Mouse (Mus musculus) spleen, adult 2 months (tissue): ENCODE measurements at regions not wholly inside any gene's neighbourhood (a gene's known extent, or its start where the extent isn't known, plus 50 kb on each side); places are given as distances from the start of the nearest gene placed in this dataset.
A peak's percentile ranks its signal among the peaks of the same experiment; 100 is the strongest.
"Not testable (repeated sequence)": the region's sequence is repeated elsewhere in the genome, so short reads cannot be mapped to it uniquely, and the experiment has no call there.

ENCODE experiments used
- DNase-seq, 2 experiments: peaks; one replicate each; pipeline versions ENCODE4 v3.0.0 to v3.0.0-alpha.2; 2012 to 2021; ENCODE audit warnings: low spot score in 2 of 2, low read depth in 1 of 2
- H3K27ac ChIP-seq: fragments of 200-500 bp; 2 replicates; pipeline ENCODE4 v1.5.1; 2012; ENCODE audit warnings: low read length, inconsistent platforms; ENCODE audit not compliant: insufficient read depth
- H3K27me3 ChIP-seq: fragments of 200-500 bp; 2 replicates; pipeline ENCODE4 v1.6.1; 2012; ENCODE audit warnings: mild to moderate bottlenecking, moderate library complexity, low read length, inconsistent platforms; ENCODE audit not compliant: control insufficient read depth, insufficient read depth
- H3K36me3 ChIP-seq: fragments of 200-500 bp; 2 replicates; pipeline ENCODE4 v1.6.1; 2012; ENCODE audit warnings: mild to moderate bottlenecking, low read length, inconsistent platforms; ENCODE audit not compliant: control insufficient read depth, insufficient read depth
- H3K4me1 ChIP-seq: fragments of 200-500 bp; 2 replicates; pipeline ENCODE4 v1.6.1; 2011; ENCODE audit warnings: inconsistent platforms; ENCODE audit not compliant: control insufficient read depth, insufficient read depth, insufficient read length
- H3K4me3 ChIP-seq: fragments of 200-500 bp; 2 replicates; pipeline ENCODE4 v1.5.1; 2011; ENCODE audit warnings: mild to moderate bottlenecking, inconsistent platforms; ENCODE audit not compliant: insufficient read depth, insufficient read length; ENCODE audit errors: extremely low read depth
- CTCF ChIP-seq: fragments of 200-500 bp; IDR thresholded peaks from 2 replicates; pipeline ENCODE4 v1.5.1; 2011; ENCODE audit warnings: mild to moderate bottlenecking, inconsistent platforms; ENCODE audit not compliant: insufficient read depth, insufficient read length, insufficient replicate concordance; ENCODE audit errors: extremely low read depth
- POLR2A ChIP-seq: fragments of 200-500 bp; IDR thresholded peaks from 2 replicates; pipeline ENCODE4 v1.6.1; 2011; ENCODE audit warnings: low read depth, low read length, inconsistent platforms
- WGBS: fragments of 180-500 bp; shearing (Covaris S2); methylation state at CpG from one replicate; pipeline ENCODE4 v1.1.7; 2018; 5-methylcytosine and 5-hydroxymethylcytosine counted together

GRCm38 (mm10) chr2:149283274-149283673, 121.6 kb upstream of the Cst10 start:
- Histone ChIP-seq H3K4me3 (no peak overlapping the region), H3K27ac (no peak overlapping the region), H3K27me3 (no peaks in the 10 kb centered on the region), H3K4me1 (no peaks in the 10 kb centered on the region), H3K36me3 (no peaks in the 10 kb centered on the region)
- TF ChIP-seq CTCF (no peak), POLR2A (no peak)
- peak in 1 of 2 experiments; percentile 5 for DNase-seq
- WGBS = 55% methylated on average over 5 of the region's 5 CpGs

GRCm38 (mm10) chr2:149284199-149284598, 120.7 kb upstream of the Cst10 start:
- DNase-seq = no peak
- Histone ChIP-seq H3K4me1 (no peaks in the 10 kb centered on the region), H3K4me3 (no peak overlapping the region), H3K27me3 (no peaks in the 10 kb centered on the region), H3K36me3 (no peaks in the 10 kb centered on the region), H3K27ac (no peak overlapping the region)
- no peak for TF ChIP-seq POLR2A
- no peak for TF ChIP-seq CTCF
- 60% methylated on average over 1 of the region's 1 CpGs for WGBS

- H3K4me3 ChIP-seq, H3K36me3 ChIP-seq, DNase-seq, H3K4me1 ChIP-seq, H3K27me3 ChIP-seq, H3K27ac ChIP-seq: not testable (repeated sequence)
- 81% methylated on average over 2 of the region's 2 CpGs for WGBS
These were observed 107.9 kb upstream of the Cst10 start for GRCm38 (mm10) chr2:149296936-149297335.

- TF ChIP-seq POLR2A = no peak
- no peak for TF ChIP-seq CTCF
- Histone ChIP-seq H3K36me3 (no peaks in the 10 kb centered on the region), H3K4me3 (no peak overlapping the region), H3K27ac (no peak overlapping the region), H3K4me1 (no peaks in the 10 kb centered on the region), H3K27me3 (no peaks in the 10 kb centered on the region)
- WGBS = 89% methylated on average over 1 of the region's 1 CpGs
- DNase-seq = no peak
These were observed 99.3 kb upstream of the Cst10 start for GRCm38 (mm10) chr2:149305553-149305952.

GRCm38 (mm10) chr2:149350239-149350811, 54.5 kb upstream of the Cst10 start:
- 10% methylated on average over 3 of the region's 3 CpGs for WGBS
- H3K36me3 ChIP-seq = no peaks in the 10 kb centered on the region
- H3K27ac ChIP-seq = no peak overlapping the region
- no peaks in the 10 kb centered on the region for H3K27me3 ChIP-seq
- H3K4me3 ChIP-seq = no peak overlapping the region
- peak; percentile 5 to 25 for DNase-seq
- no peaks in the 10 kb centered on the region for H3K4me1 ChIP-seq
- TF ChIP-seq CTCF (peak; percentile 20; the same call in 1 of the 2 replicates), POLR2A (no peak)
